Mouse (Mus musculus) hindbrain, embryonic 16.5 days (tissue): Measurements from ENCODE around the gene Nnat. TPM values are rescaled to one million over a fixed set of nuclear protein-coding genes. Genes with fewer than 3 reads are reported as not detected.
A peak's percentile ranks its signal among the peaks of the same experiment; 100 is the strongest.

Experiments used
- ATAC-seq: fragments of 200-750 bp; cut with Nextera tagmentation; 2 replicates; pipeline ENCODE4 v1.8.0; 2017; ENCODE audit warnings: moderate TSS enrichment, moderate library complexity
- H3K27ac ChIP-seq: fragments of 300-500 bp; sonication (generic); 2 replicates; pipeline ENCODE4 v1.5.1; 2014; ENCODE audit warnings: low read depth, mild to moderate bottlenecking, control low read depth, low read length, moderate library complexity
- H3K27me3 ChIP-seq: fragments of 300-500 bp; sonication (generic); replicated peaks from 2 replicates; pipeline ENCODE4 v1.6.1; 2014; ENCODE audit warnings: low read length; ENCODE audit not compliant: control insufficient read depth, insufficient read depth
- H3K36me3 ChIP-seq: fragments of 300-500 bp; sonication (generic); 2 replicates; pipeline ENCODE4 v1.6.1; 2014; ENCODE audit warnings: mild to moderate bottlenecking, low read length, moderate library complexity, mixed read lengths; ENCODE audit not compliant: control insufficient read depth, insufficient read depth
- H3K4me1 ChIP-seq: fragments of 300-500 bp; sonication (generic); 2 replicates; pipeline ENCODE4 v1.6.1; 2014; ENCODE audit warnings: low read depth, low read length; ENCODE audit not compliant: control insufficient read depth, insufficient read depth
- H3K4me2 ChIP-seq: fragments of 300-500 bp; sonication (generic); 2 replicates; pipeline ENCODE4 v1.6.1; 2014; ENCODE audit warnings: mild to moderate bottlenecking, low read length, control low read depth, moderate library complexity
- H3K4me3 ChIP-seq: fragments of 300-500 bp; sonication (generic); 2 replicates; pipeline ENCODE4 v1.5.1; 2014; ENCODE audit warnings: mild to moderate bottlenecking, low read length, control low read depth, moderate library complexity
- H3K9ac ChIP-seq: fragments of 300-500 bp; sonication (generic); 2 replicates; pipeline ENCODE4 v1.6.1; 2014; ENCODE audit warnings: low read depth, mild to moderate bottlenecking, control low read depth, low read length, moderate library complexity
- H3K9me3 ChIP-seq: fragments of 300-500 bp; sonication (generic); 2 replicates; pipeline ENCODE4 v1.6.1; 2014; ENCODE audit warnings: mild to moderate bottlenecking, low read length, moderate library complexity; ENCODE audit not compliant: control insufficient read depth
- WGBS: fragments of 180-500 bp; shearing (Covaris S2); extraction: QIAGEN DNeasy Blood & Tissue Kit; methylation state at CpG from one replicate; pipeline ENCODE4 v1.1.7; 2014; 5-methylcytosine and 5-hydroxymethylcytosine counted together
- polyA plus RNA-seq: library from polyadenylated mRNA; unstranded; fragments of >200 nt; fragmentation: Nextera tagmentation; extraction: Ambion mirVana; gene quantifications from 2 replicates; pipeline ENCODE4 v1.2.1, GENCODE M21; 2015

The Nnat gene
- polyA plus RNA-seq, 1 experiment from 2014 or later, result 6,388 TPM

DNA sequence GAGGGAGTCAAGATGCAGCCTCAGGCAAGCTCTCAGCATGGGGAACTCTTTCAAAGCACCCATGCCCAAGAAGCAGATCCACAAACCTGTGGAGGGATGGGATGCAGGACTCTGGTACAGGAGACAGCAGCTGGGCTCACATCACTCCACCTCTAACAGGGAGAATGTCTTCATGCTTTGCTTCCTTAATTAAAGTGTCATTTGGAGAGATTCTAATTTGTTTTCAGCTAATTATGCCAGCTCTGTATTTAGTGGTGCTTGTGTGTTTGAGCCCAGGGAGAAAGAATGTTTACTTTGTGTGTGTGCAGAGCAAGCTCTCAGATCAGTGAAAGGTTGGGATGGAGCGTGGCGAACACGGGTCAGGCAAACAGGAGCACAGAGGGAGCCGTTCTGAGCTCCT, 17.5 kb upstream of the Nnat start:
- Histone ChIP-seq H3K9me3 (no peaks in the 10 kb centered on the region), H3K4me3 (no peak overlapping the region), H3K27me3 (no peaks in the 10 kb centered on the region), H3K4me2 (no peak overlapping the region), H3K4me1 (peaks cover 50% of the 10 kb centered on the region), H3K27ac (0 out of 2 replicates have a peak overlapping the region, but pooled peaks have one; percentile 48), H3K36me3 (no peaks in the 10 kb centered on the region), H3K9ac (0 out of 2 replicates have a peak overlapping the region, but pooled peaks have one; percentile 19)
- no peak for ATAC-seq
- 49% methylated on average over 4 of the region's 4 CpGs for whole genome bisulfite sequencing

GRCm38 (mm10) chr2:157544333-157544888, 15.5 kb upstream of the Nnat start:
- Histone ChIP-seq H3K4me1 (peaks cover 46% of the 10 kb centered on the region), H3K9me3 (no peaks in the 10 kb centered on the region), H3K4me2 (no peak overlapping the region), H3K27me3 (no peaks in the 10 kb centered on the region), H3K36me3 (0 out of 2 replicates have a peak, but pooled peaks cover 2% of the 10 kb centered on the region), H3K9ac (no peak overlapping the region), H3K4me3 (no peak overlapping the region), H3K27ac (no peak overlapping the region)
- ATAC-seq, result no peak
- WGBS, result 49% methylated on average over 9 of the region's 9 CpGs

- peak overlapping the region; percentile 64 for H3K27ac ChIP-seq
- no peak overlapping the region for H3K4me2 ChIP-seq
- H3K4me1 ChIP-seq, result peaks cover 31% of the 10 kb centered on the region
- no peaks in the 10 kb centered on the region for H3K27me3 ChIP-seq
- H3K9ac ChIP-seq, result no peak overlapping the region
- 0 out of 2 replicates have a peak, but pooled peaks cover 2% of the 10 kb centered on the region for H3K36me3 ChIP-seq
- H3K4me3 ChIP-seq, result no peak overlapping the region
- H3K9me3 ChIP-seq, result no peaks in the 10 kb centered on the region
- no peak for ATAC-seq
These were observed 13.2 kb upstream of the Nnat start for GRCm38 (mm10) chr2:157546686-157547085.

DNA sequence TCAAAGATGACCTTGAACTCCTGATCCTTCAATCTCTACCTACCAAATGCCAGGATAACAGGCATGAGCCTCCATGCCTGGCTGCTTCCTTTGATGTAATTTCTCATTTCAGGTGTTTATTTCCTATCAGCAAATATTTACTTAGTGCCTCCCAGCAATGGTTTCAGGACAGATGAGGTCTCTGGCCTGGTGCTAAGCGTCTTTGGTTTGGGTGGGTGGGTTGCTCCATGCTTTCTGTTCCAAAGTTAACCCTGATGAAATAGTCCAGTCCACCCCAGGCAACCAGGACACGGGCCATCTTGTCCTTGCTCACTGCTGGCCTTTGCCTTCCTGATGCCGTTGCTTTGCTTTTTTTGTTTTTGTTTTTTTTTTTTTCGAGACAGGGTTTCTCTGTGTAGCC, 9.6 kb upstream of the Nnat start:
- Histone ChIP-seq H3K36me3 (0 out of 2 replicates have a peak, but pooled peaks cover 2% of the 10 kb centered on the region), H3K4me2 (no peak overlapping the region), H3K9me3 (no peaks in the 10 kb centered on the region), H3K4me3 (no peak overlapping the region), H3K9ac (no peak overlapping the region), H3K27ac (no peak overlapping the region), H3K27me3 (no peaks in the 10 kb centered on the region), H3K4me1 (peaks cover 31% of the 10 kb centered on the region)
- ATAC-seq, result no peak
- WGBS, result 83% methylated on average over 4 of the region's 4 CpGs

GRCm38 (mm10) chr2:157552158-157552886, 7.6 kb upstream of the Nnat start:
- no peak overlapping the region for H3K9ac ChIP-seq
- 57% methylated on average over 10 of the region's 10 CpGs for WGBS
- ATAC-seq, result peak; percentile 52; the same call in 1 of the 2 replicates
- H3K27ac ChIP-seq, result peak overlapping the region; percentile 59
- no peak overlapping the region for H3K4me3 ChIP-seq
- no peak overlapping the region for H3K4me2 ChIP-seq
- no peaks in the 10 kb centered on the region for H3K27me3 ChIP-seq
- H3K4me1 ChIP-seq, result peaks cover 18% of the 10 kb centered on the region
- peaks cover 7% of the 10 kb centered on the region for H3K36me3 ChIP-seq
- H3K9me3 ChIP-seq, result no peaks in the 10 kb centered on the region

DNA sequence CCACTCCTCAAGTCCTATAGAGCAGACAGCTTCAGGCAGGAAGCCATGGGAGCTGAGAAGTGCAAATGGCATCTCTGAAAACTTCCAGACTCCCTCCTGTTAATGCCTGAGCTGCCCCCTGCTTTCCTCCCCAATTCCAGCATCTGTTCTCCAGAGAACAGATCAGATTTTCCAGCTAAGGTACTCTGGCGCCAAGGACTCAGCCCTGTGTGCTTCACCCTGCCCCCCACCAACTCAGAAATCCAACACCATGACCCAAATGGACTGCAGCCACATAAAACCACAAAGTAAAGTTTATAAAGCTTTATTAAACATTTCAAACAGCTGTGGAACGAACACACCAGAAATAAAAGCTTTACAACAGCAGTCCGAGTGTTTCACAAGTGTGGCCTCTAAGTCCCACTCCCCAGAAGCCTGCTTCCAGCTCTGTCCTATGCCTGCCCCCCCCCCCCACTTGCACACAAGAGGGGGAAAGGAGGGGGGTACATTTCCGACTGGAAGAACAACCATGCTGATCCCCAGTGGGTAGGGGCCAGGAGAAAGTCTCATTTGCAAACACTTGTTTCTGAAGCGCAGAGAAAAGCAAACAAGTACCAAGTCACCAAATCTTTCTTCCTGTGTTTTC, 3.7 kb upstream of the Nnat start:
- H3K9me3 ChIP-seq, result peaks cover 18% of the 10 kb centered on the region
- no peak overlapping the region for H3K4me3 ChIP-seq
- no peaks in the 10 kb centered on the region for H3K27me3 ChIP-seq
- no peak overlapping the region for H3K27ac ChIP-seq
- H3K4me1 ChIP-seq, result peaks cover 20% of the 10 kb centered on the region
- no peak overlapping the region for H3K4me2 ChIP-seq
- no peak overlapping the region for H3K9ac ChIP-seq
- peaks cover 31% of the 10 kb centered on the region for H3K36me3 ChIP-seq
- ATAC-seq, result no peak
- WGBS, result 69% methylated on average over 5 of the region's 5 CpGs

DNA sequence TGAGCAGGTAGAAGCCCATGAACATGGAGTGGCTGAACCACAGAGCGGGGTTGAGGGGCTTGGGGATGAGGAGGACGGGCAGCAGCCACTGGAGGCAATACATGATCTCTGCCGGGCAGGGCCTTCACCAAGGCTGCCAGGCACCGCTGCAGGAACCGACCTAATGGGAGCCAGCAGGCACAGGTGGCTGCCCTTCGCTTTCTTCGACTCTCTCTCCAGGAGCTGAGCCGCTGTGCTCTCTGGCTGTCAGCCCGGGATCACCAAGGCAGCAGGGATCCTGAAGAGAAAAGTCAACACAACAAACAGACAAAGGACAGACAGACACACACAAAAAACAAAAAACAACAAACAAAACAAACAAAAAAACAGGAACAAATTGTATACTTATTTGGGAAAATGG, 1.8 kb upstream of the Nnat start:
- no peak overlapping the region for H3K9ac ChIP-seq
- peaks cover 24% of the 10 kb centered on the region for H3K9me3 ChIP-seq
- no peaks in the 10 kb centered on the region for H3K27me3 ChIP-seq
- peaks cover 14% of the 10 kb centered on the region for H3K4me1 ChIP-seq
- H3K36me3 ChIP-seq, result peaks cover 45% of the 10 kb centered on the region
- no peak overlapping the region for H3K4me2 ChIP-seq
- WGBS, result 64% methylated on average over 9 of the region's 9 CpGs
- no peak overlapping the region; the same call in 1 of the 2 replicates for H3K27ac ChIP-seq
- no peak overlapping the region for H3K4me3 ChIP-seq
- no peak for ATAC-seq

DNA sequence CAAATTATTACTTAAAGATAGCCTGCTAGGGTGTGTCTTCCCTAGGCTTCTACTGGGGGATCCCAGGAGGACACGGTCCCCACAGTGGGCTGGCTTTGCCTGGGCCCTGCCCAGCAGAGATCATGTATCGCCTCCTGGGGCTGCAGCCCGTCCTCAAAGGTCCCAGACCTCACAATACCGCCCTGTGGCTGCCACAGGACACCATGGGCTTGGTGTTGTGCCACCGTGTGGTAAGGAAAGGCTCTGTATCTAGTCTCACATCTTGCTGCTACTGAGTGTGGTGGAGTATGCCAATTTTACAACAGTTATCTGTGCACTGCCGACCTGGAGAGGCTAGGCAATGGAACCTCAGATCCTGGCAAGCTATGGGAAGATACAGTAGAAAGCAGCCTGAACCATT, 1.4 kb upstream of the Nnat start:
- no peak overlapping the region for H3K4me3 ChIP-seq
- H3K9ac ChIP-seq, result no peak overlapping the region
- H3K4me2 ChIP-seq, result peak overlapping the region; percentile 6; the same call in 1 of the 2 replicates
- peaks cover 14% of the 10 kb centered on the region for H3K4me1 ChIP-seq
- H3K9me3 ChIP-seq, result peaks cover 24% of the 10 kb centered on the region
- WGBS, result 42% methylated on average over 6 of the region's 6 CpGs
- no peak; the same call in 1 of the 2 replicates for ATAC-seq
- no peaks in the 10 kb centered on the region for H3K27me3 ChIP-seq
- H3K27ac ChIP-seq, result peak overlapping the region; percentile 68; the same call in 1 of the 2 replicates
- peaks cover 46% of the 10 kb centered on the region for H3K36me3 ChIP-seq

GRCm38 (mm10) chr2:157559440-157559839, 438 bp upstream of the Nnat start:
- WGBS, result 51% methylated on average over 19 of the region's 19 CpGs
- no peak for ATAC-seq
- Histone ChIP-seq H3K9ac (peak overlapping the region; percentile 47), H3K36me3 (peaks cover 46% of the 10 kb centered on the region), H3K4me2 (peak overlapping the region; percentile 56), H3K27me3 (no peaks in the 10 kb centered on the region), H3K4me1 (peaks cover 18% of the 10 kb centered on the region), H3K4me3 (peak overlapping the region; percentile 59), H3K27ac (peak overlapping the region; percentile 87), H3K9me3 (peaks cover 24% of the 10 kb centered on the region)
